Mouse (Mus musculus) forebrain, embryonic 15.5 days (tissue): ENCODE results near the gene Tet3. TPM values are rescaled to one million over a fixed set of nuclear protein-coding genes. Genes with fewer than 3 reads are reported as not detected.
A peak's percentile ranks its signal among the peaks of the same experiment; 100 is the strongest.

Source experiments
- ATAC-seq: fragments of 200-750 bp; cut with Nextera tagmentation; replicated peaks from 2 replicates; pipeline ENCODE4 v1.8.0; 2017; ENCODE audit warnings: mild to moderate bottlenecking, moderate TSS enrichment, moderate library complexity
- H3K27ac ChIP-seq: fragments of 300-500 bp; sonication (generic); replicated peaks from 2 replicates; pipeline ENCODE4 v1.5.1; 2015; ENCODE audit warnings: mild to moderate bottlenecking, inconsistent platforms
- H3K27me3 ChIP-seq: fragments of 300-500 bp; sonication (generic); 2 replicates; pipeline ENCODE4 v1.6.1; 2015; ENCODE audit warnings: inconsistent platforms
- H3K36me3 ChIP-seq: fragments of 300-500 bp; sonication (generic); 2 replicates; pipeline ENCODE4 v1.6.1; 2015; ENCODE audit warnings: mild to moderate bottlenecking, inconsistent platforms
- H3K4me1 ChIP-seq: fragments of 300-500 bp; sonication (generic); 2 replicates; pipeline ENCODE4 v1.6.1; 2015; ENCODE audit warnings: inconsistent platforms
- H3K4me2 ChIP-seq: fragments of 300-500 bp; sonication (generic); replicated peaks from 2 replicates; pipeline ENCODE4 v1.6.1; 2015; ENCODE audit warnings: mild to moderate bottlenecking, inconsistent platforms
- H3K4me3 ChIP-seq: fragments of 300-500 bp; sonication (generic); 2 replicates; pipeline ENCODE4 v1.5.1; 2015; ENCODE audit warnings: mild to moderate bottlenecking, inconsistent platforms
- H3K9ac ChIP-seq: fragments of 300-500 bp; sonication (generic); replicated peaks from 2 replicates; pipeline ENCODE4 v1.6.1; 2015; ENCODE audit warnings: mild to moderate bottlenecking, inconsistent platforms
- H3K9me3 ChIP-seq: fragments of 300-500 bp; sonication (generic); 2 replicates; pipeline ENCODE4 v1.6.1; 2016; ENCODE audit warnings: inconsistent platforms
- WGBS: fragments of 180-500 bp; shearing (Covaris S2); methylation state at CpG from one replicate; pipeline ENCODE4 v1.1.7; 2015; ENCODE audit warnings: mixed read lengths; 5-methylcytosine and 5-hydroxymethylcytosine counted together
- polyA plus RNA-seq: library from polyadenylated mRNA; unstranded; fragments of >200 nt; fragmentation: Nextera tagmentation; extraction: Ambion mirVana; gene quantifications from 2 replicates; pipeline ENCODE4 v1.2.1, GENCODE M21; 2015

Gene Tet3
- polyA plus RNA-seq, 1 experiment from 2014 or later: 71.3 TPM

- ATAC-seq: no peak
- H3K36me3 ChIP-seq: peaks cover 36% of the 10 kb centered on the region
- no peak overlapping the region for H3K27ac ChIP-seq
- peaks cover 15% of the 10 kb centered on the region for H3K4me1 ChIP-seq
- H3K9ac ChIP-seq: no peak overlapping the region
- no peak overlapping the region for H3K4me2 ChIP-seq
- H3K9me3 ChIP-seq: no peaks in the 10 kb centered on the region
- 83% methylated on average over 7 of the region's 7 CpGs for WGBS
- H3K4me3 ChIP-seq: no peak overlapping the region
- H3K27me3 ChIP-seq: no peaks in the 10 kb centered on the region
These were observed 53.3 kb downstream of the Tet3 start for GRCm38 (mm10) chr6:83405511-83406064.

DNA sequence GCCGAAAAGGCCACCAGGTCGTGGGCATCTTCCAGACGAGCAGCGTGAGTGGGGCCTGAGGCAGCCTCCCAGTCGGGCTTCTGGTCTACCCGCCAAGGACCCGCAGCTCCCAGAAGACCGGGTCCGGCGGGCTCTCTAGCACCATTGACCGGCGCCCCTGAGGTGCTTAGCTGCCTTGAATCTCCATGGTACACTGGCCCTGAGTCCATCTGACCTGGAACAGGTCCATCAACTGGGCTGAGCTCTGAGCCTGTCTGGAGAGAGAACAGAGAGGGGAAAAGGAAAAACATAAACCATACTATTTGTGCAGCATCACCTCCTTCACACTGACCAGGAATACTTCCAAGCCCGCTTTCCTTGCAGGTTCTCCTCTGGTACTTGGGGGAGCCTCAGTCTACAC is 54.3 kb downstream of the Tet3 start:
- ATAC-seq: no peak
- Histone ChIP-seq H3K27ac (no peak overlapping the region), H3K27me3 (no peaks in the 10 kb centered on the region), H3K4me2 (no peak overlapping the region), H3K36me3 (peaks cover 40% of the 10 kb centered on the region), H3K9me3 (no peaks in the 10 kb centered on the region), H3K4me1 (peaks cover 6% of the 10 kb centered on the region; the same call in 1 of the 2 replicates), H3K9ac (no peak overlapping the region), H3K4me3 (no peak overlapping the region)
- 95% methylated on average over 13 of the region's 13 CpGs for whole genome bisulfite sequencing

- no peaks in the 10 kb centered on the region for H3K27me3 ChIP-seq
- 93% methylated on average over 8 of the region's 8 CpGs for WGBS
- H3K36me3 ChIP-seq: peaks cover 44% of the 10 kb centered on the region
- H3K4me3 ChIP-seq: no peak overlapping the region
- no peak overlapping the region for H3K9ac ChIP-seq
- no peak overlapping the region for H3K4me2 ChIP-seq
- no peaks in the 10 kb centered on the region for H3K9me3 ChIP-seq
- no peak overlapping the region for H3K27ac ChIP-seq
- 0 out of 2 replicates have a peak, but pooled peaks cover 3% of the 10 kb centered on the region for H3K4me1 ChIP-seq
- ATAC-seq: no peak
These were observed 55.4 kb downstream of the Tet3 start for GRCm38 (mm10) chr6:83403481-83403880.

DNA sequence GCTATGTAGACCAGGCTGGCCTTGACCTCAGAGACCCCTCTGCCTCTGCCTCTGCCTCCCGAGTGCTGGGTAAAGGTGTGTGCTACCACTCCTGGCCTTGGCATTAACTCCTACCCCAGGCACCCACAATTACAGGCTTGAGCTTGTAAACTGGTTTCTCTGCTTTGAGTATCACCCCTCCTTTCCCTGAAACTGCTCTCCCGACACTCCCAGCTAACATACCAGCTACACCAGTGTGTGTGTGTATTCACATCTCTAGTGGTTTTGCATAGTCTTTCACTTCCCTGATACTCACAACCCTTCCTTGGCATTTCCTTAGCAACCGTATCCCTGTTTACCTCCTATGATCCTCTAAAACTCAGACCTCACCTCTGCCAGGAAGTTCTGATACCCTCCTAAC is 59.1 kb downstream of the Tet3 start:
- H3K27me3 ChIP-seq: no peaks in the 10 kb centered on the region
- H3K4me1 ChIP-seq: 0 out of 2 replicates have a peak, but pooled peaks cover 3% of the 10 kb centered on the region
- 88% methylated on average over 3 of the region's 3 CpGs for WGBS
- H3K4me2 ChIP-seq: no peak overlapping the region
- no peak for ATAC-seq
- no peak overlapping the region for H3K27ac ChIP-seq
- H3K36me3 ChIP-seq: peaks cover 68% of the 10 kb centered on the region
- H3K4me3 ChIP-seq: no peak overlapping the region
- H3K9ac ChIP-seq: no peak overlapping the region
- no peaks in the 10 kb centered on the region for H3K9me3 ChIP-seq

DNA sequence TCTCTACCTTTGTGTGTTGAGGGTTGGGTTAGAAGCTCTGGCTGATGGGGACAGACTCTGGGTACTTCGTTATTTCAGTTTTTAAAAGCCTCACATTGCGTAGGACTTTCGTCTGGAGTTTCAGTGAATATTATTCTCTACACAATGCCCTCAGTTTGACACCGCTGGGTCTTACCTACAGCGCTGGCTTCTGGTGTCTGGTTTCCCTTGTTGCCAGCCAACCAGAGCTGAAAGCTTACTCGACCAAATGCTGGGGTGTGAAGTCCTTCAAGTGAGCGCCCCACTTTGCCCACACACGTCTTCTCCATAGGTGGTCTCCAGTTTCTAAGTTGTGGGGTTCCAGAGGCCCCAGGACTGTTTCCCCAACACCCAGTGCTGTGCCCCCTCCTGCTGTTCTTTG is 61.2 kb downstream of the Tet3 start:
- Histone ChIP-seq H3K27ac (no peak overlapping the region), H3K4me3 (no peak overlapping the region), H3K9ac (no peak overlapping the region), H3K9me3 (no peaks in the 10 kb centered on the region), H3K36me3 (peaks cover 61% of the 10 kb centered on the region), H3K27me3 (no peaks in the 10 kb centered on the region), H3K4me1 (peaks cover 4% of the 10 kb centered on the region; the same call in 1 of the 2 replicates), H3K4me2 (no peak overlapping the region)
- ATAC-seq: no peak
- WGBS: 73% methylated on average over 8 of the region's 8 CpGs

DNA sequence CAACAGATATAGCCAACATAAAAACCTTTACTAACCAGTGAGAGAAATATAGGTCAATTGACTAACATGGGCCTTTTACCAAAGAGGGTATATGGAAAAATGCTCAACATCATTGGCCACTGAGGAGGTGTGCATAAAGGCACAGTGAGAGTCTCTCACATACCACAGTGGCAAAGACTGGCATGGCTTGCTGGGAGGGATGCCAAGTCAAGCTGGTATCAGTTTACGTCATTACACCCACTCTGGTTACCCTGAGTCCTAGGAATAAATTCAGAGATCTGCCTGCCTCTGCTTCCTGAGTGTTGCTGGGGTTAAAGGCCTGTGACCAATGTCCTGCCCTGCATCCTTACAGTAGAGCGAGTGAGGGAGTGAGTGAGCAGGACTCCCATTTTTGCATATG is 62.2 kb downstream of the Tet3 start:
- Histone ChIP-seq H3K27me3 (no peaks in the 10 kb centered on the region), H3K9ac (no peak overlapping the region), H3K4me1 (peaks cover 14% of the 10 kb centered on the region), H3K9me3 (no peaks in the 10 kb centered on the region), H3K36me3 (peaks cover 51% of the 10 kb centered on the region), H3K4me3 (no peak overlapping the region), H3K4me2 (no peak overlapping the region), H3K27ac (no peak overlapping the region)
- no peak for ATAC-seq
- 79% methylated on average over 2 of the region's 2 CpGs for WGBS

GRCm38 (mm10) chr6:83395544-83396229 is 63.2 kb downstream of the Tet3 start:
- Histone ChIP-seq H3K4me1 (peaks cover 18% of the 10 kb centered on the region), H3K9me3 (no peaks in the 10 kb centered on the region), H3K9ac (no peak overlapping the region), H3K27me3 (no peaks in the 10 kb centered on the region), H3K36me3 (peaks cover 47% of the 10 kb centered on the region), H3K4me3 (no peak overlapping the region), H3K27ac (no peak overlapping the region), H3K4me2 (no peak overlapping the region)
- WGBS: 90% methylated on average over 15 of the region's 15 CpGs
- ATAC-seq: no peak

DNA sequence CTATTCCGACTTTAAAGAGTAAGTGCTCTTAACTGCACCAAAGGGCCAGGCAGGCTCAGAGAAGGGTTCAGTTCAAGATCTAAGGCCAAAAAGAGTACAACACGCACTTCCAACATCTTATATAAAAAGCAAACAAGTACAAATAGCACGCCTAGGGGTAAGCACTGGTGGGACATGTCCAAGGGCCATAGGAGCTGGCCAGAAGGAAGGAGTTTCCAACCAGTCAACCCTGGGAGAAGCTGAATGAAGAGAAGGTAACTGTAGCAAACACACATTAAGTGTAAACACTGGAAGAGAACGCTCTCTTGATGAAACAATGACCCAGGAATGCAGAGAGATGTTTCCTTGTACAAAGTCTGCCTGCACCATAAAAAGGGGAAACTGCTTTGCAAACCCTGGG is 64.8 kb downstream of the Tet3 start:
- 90% methylated on average over 4 of the region's 4 CpGs for WGBS
- H3K27ac ChIP-seq: no peak overlapping the region
- H3K4me1 ChIP-seq: peaks cover 18% of the 10 kb centered on the region
- no peaks in the 10 kb centered on the region for H3K27me3 ChIP-seq
- peaks cover 38% of the 10 kb centered on the region for H3K36me3 ChIP-seq
- H3K4me2 ChIP-seq: no peak overlapping the region
- no peak overlapping the region for H3K9ac ChIP-seq
- H3K4me3 ChIP-seq: no peak overlapping the region
- H3K9me3 ChIP-seq: no peaks in the 10 kb centered on the region
- ATAC-seq: no peak

GRCm38 (mm10) chr6:83392166-83392780 is 66.6 kb downstream of the Tet3 start:
- Histone ChIP-seq H3K27ac (0 out of 2 replicates have a peak overlapping the region, but pooled peaks have one; percentile 2), H3K27me3 (no peaks in the 10 kb centered on the region), H3K4me1 (peaks cover 15% of the 10 kb centered on the region), H3K4me3 (no peak overlapping the region), H3K9ac (no peak overlapping the region), H3K36me3 (peaks cover 31% of the 10 kb centered on the region), H3K9me3 (no peaks in the 10 kb centered on the region), H3K4me2 (no peak overlapping the region)
- ATAC-seq: no peak; the same call in 1 of the 2 replicates
- WGBS: 74% methylated on average over 8 of the region's 8 CpGs

GRCm38 (mm10) chr6:83385569-83386090 is 73.3 kb downstream of the Tet3 start:
- Histone ChIP-seq H3K9me3 (no peaks in the 10 kb centered on the region), H3K36me3 (peaks cover 34% of the 10 kb centered on the region), H3K27ac (no peak overlapping the region), H3K9ac (no peak overlapping the region), H3K27me3 (no peaks in the 10 kb centered on the region), H3K4me1 (no peaks in the 10 kb centered on the region), H3K4me3 (no peak overlapping the region), H3K4me2 (no peak overlapping the region)
- WGBS: 91% methylated on average over 9 of the region's 9 CpGs
- ATAC-seq: no peak

DNA sequence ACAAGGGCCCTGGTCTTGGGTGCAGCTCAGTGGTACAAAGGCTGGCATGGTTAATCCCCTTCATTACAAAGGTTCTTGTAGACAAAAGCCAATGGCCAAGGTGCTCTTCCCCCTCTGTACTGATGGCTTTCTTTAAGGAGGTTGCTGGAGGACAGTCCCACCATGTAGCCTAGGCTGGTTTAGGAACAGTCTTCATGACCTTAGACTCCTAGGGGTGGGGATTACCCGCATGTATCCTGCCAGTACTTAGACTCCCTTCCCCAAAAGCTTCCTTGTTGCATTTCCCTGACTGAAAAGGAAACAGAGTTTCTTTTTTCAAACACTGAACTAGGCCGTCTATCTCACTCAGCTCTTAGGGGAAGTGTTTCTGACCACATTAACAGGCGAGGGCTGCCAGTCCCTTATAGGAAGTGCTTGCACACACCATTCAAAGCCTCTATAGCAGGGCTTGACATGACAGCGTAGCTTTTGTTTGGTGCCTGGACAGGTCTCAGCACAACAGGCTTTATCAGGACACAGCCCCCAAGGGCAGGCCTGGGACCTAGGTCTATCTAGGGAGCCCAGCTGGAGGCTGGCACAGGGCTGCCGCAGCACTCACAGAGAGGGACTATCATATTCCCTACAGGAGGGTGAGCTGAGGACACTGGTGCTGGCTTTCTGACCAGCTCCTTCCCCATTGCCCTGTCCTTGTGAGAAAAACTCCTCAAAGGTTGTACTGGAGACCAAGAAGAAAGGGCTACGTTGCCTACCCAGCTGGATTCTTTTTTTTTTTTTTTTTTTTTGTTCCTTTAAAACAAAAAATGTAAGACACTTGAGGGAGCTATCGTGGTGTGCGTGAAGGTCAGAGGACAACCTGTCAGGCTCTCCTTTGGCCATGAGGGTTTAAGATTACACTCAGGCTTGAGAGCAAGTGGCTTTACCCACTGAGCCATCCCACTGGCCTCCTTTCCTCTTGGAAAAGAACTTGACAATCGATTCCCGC is 77.1 kb downstream of the Tet3 start:
- 84% methylated on average over 10 of the region's 10 CpGs for WGBS
- Histone ChIP-seq H3K4me3 (no peak overlapping the region), H3K9ac (no peak overlapping the region), H3K4me1 (no peaks in the 10 kb centered on the region), H3K27ac (no peak overlapping the region), H3K27me3 (no peaks in the 10 kb centered on the region), H3K9me3 (no peaks in the 10 kb centered on the region), H3K36me3 (peaks cover 64% of the 10 kb centered on the region), H3K4me2 (no peak overlapping the region)
- ATAC-seq: no peak
